In the genomic region with DNA sequence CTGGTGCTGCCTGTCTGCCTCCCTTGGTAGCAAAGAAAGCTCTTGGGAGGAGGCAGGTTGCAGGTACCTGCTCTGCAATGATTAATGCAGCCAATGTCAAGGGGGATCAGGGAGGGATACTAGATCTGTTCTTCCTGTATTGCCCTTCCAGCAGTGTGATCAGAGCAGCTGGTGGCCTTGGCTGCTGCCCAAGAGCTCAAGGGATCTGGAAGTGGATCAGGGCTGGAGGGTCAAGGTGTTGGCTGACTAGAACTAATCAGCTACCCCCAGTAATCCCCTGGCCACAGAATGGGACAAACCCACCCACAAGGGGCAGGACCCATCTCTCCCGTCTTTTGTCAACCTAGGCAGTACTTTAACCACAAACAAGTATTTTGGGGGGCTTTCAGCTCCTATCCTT, we compare ENCODE assay signal across 14 mouse cellular contexts.
A peak's percentile ranks its signal among the peaks of the same experiment; 100 is the strongest.
DNase-seq lines count a peak whose midpoint lies in the region; ATAC-seq and TF ChIP-seq lines count a peak whose summit lies in the region.
"Had no signal": no experiment of that assay in that cellular context is flagged by ENCODE, and none has a peak within 500 bp of the region (broad histone marks: within the 10 kb centered on the region; RNA-seq: fewer than 3 reads in every experiment).

No protein-coding gene starts in this region.

- no peaks in the 10 kb centered on the region for H3K36me3 ChIP-seq in lung, postnatal 0 days (ENCODE audit: insufficient read depth, low read length)
- no peaks in the 10 kb centered on the region for H3K36me3 ChIP-seq in liver, postnatal 0 days (replicated peaks; ENCODE audit: insufficient read depth, low read length)
- H3K36me3 ChIP-seq: embryonic facial prominence, embryonic 12.5 days had no signal

- DNase-seq in cerebellum, postnatal 10 days = peak; percentile 27 to 49
- no peak for DNase-seq in cerebellum, postnatal 25 days
- peak; percentile 29 for DNase-seq in heart, postnatal 4 days
- DNase-seq in heart, adult 8-10 months (ENCODE audit: low spot score) = no peak
- DNase-seq in lung, postnatal 36 days = peak; percentile 6
- no peak for DNase-seq in lung, postnatal 0 days (ENCODE audit: low spot score)
- DNase-seq in liver, postnatal 0 days = no peak
- DNase-seq in testis, postnatal 14 days (ENCODE audit: low spot score) = no peak
- DNase-seq: cerebellum, postnatal 36 days had no signal

- ATAC-seq in lung, postnatal 0 days = no peak
- ATAC-seq in liver, postnatal 0 days = no peak
- ATAC-seq: hindbrain, postnatal 0 days; midbrain, embryonic 16.5 days; Patski had no signal

- H3K27ac ChIP-seq in lung, postnatal 0 days (ENCODE audit: low read length) = no peak overlapping the region
- peak overlapping the region; percentile 79 for H3K27ac ChIP-seq in liver, postnatal 0 days (ENCODE audit: low read depth)
- H3K27ac ChIP-seq: embryonic facial prominence, embryonic 12.5 days; hindbrain, postnatal 0 days; liver, embryonic 14.5 days had no signal

- H3K4me1 ChIP-seq in lung, postnatal 0 days (ENCODE audit: insufficient read depth, low read depth, low read length) = no peaks in the 10 kb centered on the region
- no peaks in the 10 kb centered on the region; the same call in 1 of the 2 replicates for H3K4me1 ChIP-seq in liver, postnatal 0 days (ENCODE audit: insufficient read depth)
- H3K4me1 ChIP-seq: embryonic facial prominence, embryonic 12.5 days had no signal

- H3K4me2 ChIP-seq in lung, postnatal 0 days (replicated peaks; ENCODE audit: low read depth, low read length) = no peak overlapping the region
- H3K4me2 ChIP-seq in liver, postnatal 0 days (ENCODE audit: low read depth, low read length) = no peak overlapping the region
- H3K4me2 ChIP-seq: embryonic facial prominence, embryonic 12.5 days had no signal

- H3K4me3 ChIP-seq in lung, postnatal 0 days (ENCODE audit: low read depth, low read length) = no peak overlapping the region
- H3K4me3 ChIP-seq in liver, postnatal 0 days (ENCODE audit: low read depth, low read length) = no peak overlapping the region
- H3K4me3 ChIP-seq: embryonic facial prominence, embryonic 12.5 days had no signal

- no peak overlapping the region for H3K9ac ChIP-seq in lung, postnatal 0 days (replicated peaks; ENCODE audit: low read depth)
- no peak overlapping the region for H3K9ac ChIP-seq in liver, postnatal 0 days (replicated peaks)
- H3K9ac ChIP-seq: embryonic facial prominence, embryonic 12.5 days; liver, embryonic 14.5 days had no signal

- 29% methylated on average over 1 of the region's 1 CpGs for WGBS in lung, postnatal 0 days
- WGBS in liver, postnatal 0 days (ENCODE audit: insufficient replicate concordance) = 47% methylated on average over 1 of the region's 1 CpGs

- no peak for TF ChIP-seq EP300 in lung, postnatal 0 days (IDR thresholded peaks at IDR 0.05)
- TF ChIP-seq EP300 in liver, postnatal 0 days (IDR thresholded peaks at IDR 0.05; ENCODE audit: low read depth) = no peak

- H3K9me3 ChIP-seq in lung, postnatal 0 days (ENCODE audit: low read length) = no peaks in the 10 kb centered on the region
- H3K9me3 ChIP-seq in liver, postnatal 0 days (ENCODE audit: low read length) = no peaks in the 10 kb centered on the region
- H3K9me3 ChIP-seq: embryonic facial prominence, embryonic 12.5 days had no signal

- H3K27me3 ChIP-seq in lung, postnatal 0 days (replicated peaks; ENCODE audit: insufficient read depth, low read length) = no peaks in the 10 kb centered on the region
- no peaks in the 10 kb centered on the region for H3K27me3 ChIP-seq in liver, postnatal 0 days (ENCODE audit: insufficient read depth, low read length)
- H3K27me3 ChIP-seq: Patski had no signal

- TF ChIP-seq CTCF in lung, postnatal 0 days (IDR thresholded peaks at IDR 0.05) = no peak
- TF ChIP-seq CTCF in liver, postnatal 0 days (IDR thresholded peaks at IDR 0.05; ENCODE audit: low read depth) = no peak

Comparison
In these comparisons a context has a peak if more than half of its experiments do, and no peak if none do; other contexts are left out.
1. DNase-seq: peak in cerebellum, postnatal 10 days (2 of 2), heart, postnatal 4 days (single experiment) and lung, postnatal 36 days (single experiment); none in cerebellum, postnatal 25 days (0 of 2), heart, adult 8-10 months (single experiment), lung, postnatal 0 days (single experiment), liver, postnatal 0 days (single experiment) and testis, postnatal 14 days (single experiment).